Mouse (Mus musculus) fat pad, adult 2 months (tissue): ENCODE data around the gene Aimp2.

ENCODE experiments used
- DNase-seq: peaks from one replicate; pipeline ENCODE4 v3.0.0-alpha.2; 2011; ENCODE audit warnings: low read depth, low spot score; ENCODE audit errors: extremely low read depth

The Aimp2 gene

GRCm38 (mm10) chr5:143903813-143904212 is 5.8 kb downstream of the Aimp2 start:
- no peak for DNase-seq

- DNase-seq = no peak
Observed at GRCm38 (mm10) chr5:143902111-143902510, 7.5 kb downstream of the Aimp2 start.

DNA sequence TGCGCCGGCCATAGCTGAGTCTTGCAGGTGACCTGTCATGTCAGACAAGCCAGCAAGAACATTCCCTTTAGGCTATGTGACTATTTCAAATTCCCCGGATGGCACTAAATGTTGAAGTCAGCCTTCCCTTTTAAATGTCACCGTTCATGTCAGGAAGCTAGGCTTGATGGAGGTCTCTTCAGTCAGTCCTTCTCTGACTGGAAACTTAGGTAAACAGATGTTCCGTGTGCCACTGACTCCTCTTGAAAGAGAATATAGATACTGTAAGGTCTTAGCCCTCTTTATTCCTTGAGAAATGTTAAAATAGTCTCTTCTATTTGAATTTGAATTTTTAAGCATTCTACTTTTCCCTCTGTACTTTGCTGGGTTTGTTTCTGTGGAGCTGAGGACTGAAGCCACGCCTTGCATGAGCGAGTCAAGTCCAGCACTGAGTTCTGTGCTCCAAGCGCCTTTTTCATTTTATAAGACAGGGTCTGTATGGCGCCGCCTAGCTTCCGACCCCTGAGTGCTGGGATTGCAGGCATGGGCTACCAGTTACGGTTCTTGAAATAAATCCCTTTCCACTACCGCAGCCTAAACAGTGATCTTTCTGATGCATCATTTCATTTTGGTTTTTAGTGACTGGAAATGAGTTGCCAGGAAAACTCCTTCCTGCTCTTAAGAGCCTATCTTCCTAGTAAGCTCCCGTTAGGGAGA is 11.9 kb downstream of the Aimp2 start, which contains the start of gene Ankrd61:
TSS of gene Ankrd61 (minus strand) at position 51 of the 696 bp plus-strand sequence.
- no peak for DNase-seq

DNA sequence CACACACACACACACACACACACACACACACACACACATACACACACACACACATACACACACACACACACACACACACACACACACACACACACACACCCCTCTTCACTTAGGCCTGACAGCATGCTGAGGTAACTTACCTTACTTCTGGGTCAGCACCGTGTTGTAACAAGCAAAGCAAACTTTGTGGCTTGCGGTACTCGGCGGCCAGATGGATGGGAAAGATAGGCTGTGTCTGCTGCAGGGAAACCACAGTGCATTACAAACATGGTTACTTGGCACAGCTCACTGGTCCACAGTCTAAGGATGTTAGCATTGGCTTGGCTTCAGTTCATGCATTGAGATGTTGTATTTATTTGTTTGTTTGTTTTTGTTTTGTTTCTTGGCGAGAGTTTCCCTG is 16.3 kb downstream of the Aimp2 start:
- DNase-seq = no peak

GRCm38 (mm10) chr5:143892255-143892886 is 17.3 kb downstream of the Aimp2 start:
- no peak for DNase-seq

- no peak for DNase-seq
Observed at GRCm38 (mm10) chr5:143890741-143891140, 18.9 kb downstream of the Aimp2 start.

- DNase-seq = no peak
Observed at GRCm38 (mm10) chr5:143885274-143885673, 24.4 kb downstream of the Aimp2 start.

GRCm38 (mm10) chr5:143874571-143874970 is 35.1 kb downstream of the Aimp2 start:
- no peak for DNase-seq

GRCm38 (mm10) chr5:143871547-143872169 is 38.0 kb downstream of the Aimp2 start:
- DNase-seq = no peak
